Mouse (Mus musculus): ENCODE measurements around the gene Uggt1. TPM values are rescaled to one million over a fixed set of nuclear protein-coding genes. Genes with fewer than 3 reads are reported as not detected.

Gene Uggt1
- polyA plus RNA-seq, 1 experiment from 2014 or later = 61.3 TPM

DNA sequence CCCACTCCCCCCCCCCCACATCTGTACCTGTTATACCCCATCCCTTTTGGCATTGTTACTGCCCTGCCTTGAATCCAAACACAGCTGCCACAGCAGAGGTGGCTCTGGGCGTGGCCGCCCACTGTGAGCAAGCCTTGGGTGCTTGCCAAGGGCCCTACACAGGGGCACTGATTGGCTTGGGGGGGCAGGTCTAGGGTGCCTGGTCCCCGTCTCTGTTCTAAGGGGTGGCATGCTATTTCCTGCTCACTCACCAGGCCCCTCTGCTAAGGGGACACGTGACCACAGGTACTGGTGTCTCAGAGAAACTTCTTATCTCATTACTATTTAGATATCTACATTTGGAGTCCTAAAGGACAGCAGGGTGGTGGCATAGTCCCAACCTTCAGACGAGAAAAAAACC, 28.0 kb upstream of the Uggt1 start:
- Histone ChIP-seq H3K27me3 (ENCODE audit: insufficient read depth, low read length) (no peaks in the 10 kb centered on the region), H3K9ac (replicated peaks; ENCODE audit: low read length) (peak overlapping the region; percentile 57), H3K36me3 (ENCODE audit: insufficient read depth, low read length) (no peaks in the 10 kb centered on the region), H3K4me1 (ENCODE audit: insufficient read depth, low read length) (peaks cover 64% of the 10 kb centered on the region), H3K9me3 (ENCODE audit: low read length) (no peaks in the 10 kb centered on the region), H3K27ac (ENCODE audit: low read length) (peak overlapping the region; percentile 96), H3K4me2 (replicated peaks; ENCODE audit: low read depth, low read length) (peak overlapping the region; percentile 52), H3K4me3 (ENCODE audit: low read length) (peak overlapping the region; percentile 39)
- 46% methylated on average over 5 of the region's 5 CpGs for WGBS
- ATAC-seq (ENCODE audit: low FRiP score, low TSS enrichment) = no peak

DNA sequence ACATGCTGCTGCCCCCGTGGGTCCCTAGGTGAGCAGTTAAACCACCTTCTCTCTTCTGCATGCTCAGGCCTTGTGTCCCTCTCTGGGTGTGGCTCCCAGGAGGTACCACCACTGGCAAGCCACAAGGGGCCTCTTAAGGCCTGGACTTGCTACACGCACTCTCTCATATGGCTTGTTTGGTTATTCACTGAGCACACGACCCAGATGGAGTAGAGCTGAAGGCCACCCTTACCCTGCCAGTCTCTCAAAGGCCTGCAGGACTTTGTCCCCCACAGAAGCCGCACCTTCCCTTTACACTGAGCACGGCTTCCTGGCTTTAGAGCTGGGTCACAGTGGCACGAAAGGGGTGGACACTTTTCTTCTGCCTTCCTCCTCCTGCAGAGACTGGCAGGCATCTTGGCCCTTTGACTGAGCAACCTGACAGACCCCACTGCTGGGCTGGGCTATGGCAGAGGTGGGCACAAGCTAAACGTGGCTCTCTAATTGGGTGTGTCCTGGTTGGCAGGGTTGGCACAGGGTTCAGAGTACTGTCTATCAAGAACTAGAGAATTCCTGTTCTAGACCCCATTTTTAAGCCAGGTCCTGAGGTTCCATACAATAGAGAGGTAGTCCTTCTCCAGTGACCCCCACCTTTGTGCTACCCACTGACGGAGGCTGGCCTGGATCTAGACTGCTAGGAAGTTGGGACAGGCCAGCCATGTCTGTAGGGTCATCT, 27.2 kb upstream of the Uggt1 start:
- Histone ChIP-seq H3K9me3 (ENCODE audit: low read length) (no peaks in the 10 kb centered on the region), H3K27me3 (ENCODE audit: insufficient read depth, low read length) (no peaks in the 10 kb centered on the region), H3K36me3 (ENCODE audit: insufficient read depth, low read length) (no peaks in the 10 kb centered on the region), H3K27ac (ENCODE audit: low read length) (peak overlapping the region; percentile 96), H3K4me2 (replicated peaks; ENCODE audit: low read depth, low read length) (peak overlapping the region; percentile 52), H3K4me1 (ENCODE audit: insufficient read depth, low read length) (peaks cover 69% of the 10 kb centered on the region), H3K4me3 (ENCODE audit: low read length) (peak overlapping the region; percentile 39), H3K9ac (replicated peaks; ENCODE audit: low read length) (peak overlapping the region; percentile 57)
- ATAC-seq (ENCODE audit: low FRiP score, low TSS enrichment) = no peak
- 66% methylated on average over 8 of the region's 8 CpGs for WGBS

DNA sequence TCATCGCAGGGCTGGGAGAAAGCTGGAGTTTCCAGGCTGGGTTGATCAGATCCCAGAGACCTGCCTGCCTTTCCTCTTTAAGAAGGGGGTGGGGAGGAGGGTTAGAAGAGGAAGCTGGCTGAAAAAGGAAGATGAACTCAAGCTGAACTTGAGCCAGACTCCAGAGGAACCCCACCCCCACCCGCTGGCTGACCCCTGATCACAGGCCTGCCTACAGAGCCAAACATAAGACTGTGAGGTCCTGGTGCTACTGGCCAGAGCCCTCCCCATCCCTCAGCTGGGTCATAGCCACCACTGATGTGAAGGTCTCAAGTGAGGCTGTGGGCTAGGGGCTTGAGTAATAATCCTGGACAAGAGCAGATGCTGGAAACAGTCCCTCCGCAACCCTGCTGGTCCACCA, 26.1 kb upstream of the Uggt1 start:
- WGBS = 27% methylated on average over 3 of the region's 3 CpGs
- peak overlapping the region; percentile 57; the same call in 1 of the 2 replicates for H3K9ac ChIP-seq (replicated peaks; ENCODE audit: low read length)

DNA sequence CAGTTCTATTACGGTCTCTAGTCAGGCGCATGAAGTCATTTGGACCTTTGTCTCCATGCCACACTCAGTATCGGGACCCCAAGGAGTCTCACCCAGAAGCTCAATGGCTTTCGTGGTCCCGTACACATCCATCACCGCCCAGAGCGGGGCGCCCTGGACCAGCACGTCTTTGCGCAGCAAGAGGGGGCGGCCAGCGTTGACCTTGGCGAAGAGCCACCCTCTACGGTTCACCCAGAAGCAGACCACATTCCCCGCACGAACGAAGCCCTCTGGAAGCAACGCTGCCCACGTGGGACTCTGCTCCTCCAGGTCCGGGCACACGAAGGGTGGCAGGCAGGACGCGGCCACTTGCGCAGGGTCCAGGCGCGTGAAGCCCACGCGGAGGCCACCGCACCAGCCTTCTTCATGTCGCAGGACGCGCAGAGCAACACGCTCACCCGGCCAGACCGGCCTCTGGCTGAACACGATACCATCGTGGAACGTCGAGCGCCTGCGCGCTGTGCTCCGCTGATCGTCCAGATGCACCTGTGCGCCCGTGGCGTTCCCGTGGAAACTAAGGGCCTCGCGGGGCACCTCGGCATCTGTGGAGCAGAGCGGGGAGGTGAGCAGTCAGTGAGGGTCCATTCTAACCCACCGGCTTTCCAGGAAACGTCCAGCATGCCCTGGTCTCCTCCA, 24.7 kb upstream of the Uggt1 start:
- Histone ChIP-seq H3K4me2 (replicated peaks; ENCODE audit: low read depth, low read length) (peak overlapping the region; percentile 47), H3K4me1 (ENCODE audit: insufficient read depth, low read length) (peaks cover 62% of the 10 kb centered on the region), H3K9me3 (ENCODE audit: low read length) (no peaks in the 10 kb centered on the region), H3K27ac (ENCODE audit: low read length) (no peak overlapping the region), H3K9ac (replicated peaks; ENCODE audit: low read length) (0 out of 2 replicates have a peak overlapping the region, but pooled peaks have one; percentile 13), H3K4me3 (ENCODE audit: low read length) (peak overlapping the region; percentile 15; the same call in 1 of the 2 replicates), H3K36me3 (ENCODE audit: insufficient read depth, low read length) (no peaks in the 10 kb centered on the region), H3K27me3 (ENCODE audit: insufficient read depth, low read length) (no peaks in the 10 kb centered on the region)
- no peak for ATAC-seq (ENCODE audit: low FRiP score, low TSS enrichment)
- WGBS = 40% methylated on average over 54 of the region's 54 CpGs

More for the DNA sequence above, 26.1 kb upstream of the Uggt1 start:
- Histone ChIP-seq H3K9me3 (ENCODE audit: low read length) (no peaks in the 10 kb centered on the region), H3K4me3 (ENCODE audit: low read length) (no peak overlapping the region), H3K4me1 (ENCODE audit: insufficient read depth, low read length) (peaks cover 65% of the 10 kb centered on the region), H3K4me2 (replicated peaks; ENCODE audit: low read depth, low read length) (0 out of 2 replicates have a peak overlapping the region, but pooled peaks have one; percentile 52), H3K27ac (ENCODE audit: low read length) (peak overlapping the region; percentile 96), H3K27me3 (ENCODE audit: insufficient read depth, low read length) (no peaks in the 10 kb centered on the region), H3K36me3 (ENCODE audit: insufficient read depth, low read length) (no peaks in the 10 kb centered on the region)
- peak; percentile 58; the same call in 1 of the 2 replicates for ATAC-seq (ENCODE audit: low FRiP score, low TSS enrichment)

DNA sequence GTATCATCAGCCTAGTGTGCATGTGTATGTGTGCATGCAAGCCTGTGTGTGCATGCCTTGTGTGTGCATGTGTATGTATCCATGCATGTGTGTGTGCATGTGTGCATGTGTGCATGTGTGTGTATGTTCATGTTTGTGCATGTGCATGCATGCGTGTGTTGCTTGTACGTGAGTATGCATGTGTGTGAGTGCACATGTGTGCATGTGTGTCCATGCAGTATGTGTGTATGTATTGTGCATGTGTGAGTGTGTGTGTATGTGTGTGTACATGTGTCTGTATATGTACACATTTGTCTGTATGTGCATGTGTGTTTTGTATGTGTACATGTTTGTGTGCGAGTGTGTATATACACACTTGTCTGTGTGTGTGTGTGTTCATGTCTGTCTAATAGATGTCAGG, 23.1 kb upstream of the Uggt1 start:
- no peak overlapping the region for H3K4me3 ChIP-seq (ENCODE audit: low read length)
- H3K4me1 ChIP-seq (ENCODE audit: insufficient read depth, low read length) = peaks cover 50% of the 10 kb centered on the region
- no peak for ATAC-seq (ENCODE audit: low FRiP score, low TSS enrichment)
- 99% methylated on average over 3 of the region's 3 CpGs for WGBS
- H3K4me2 ChIP-seq (replicated peaks; ENCODE audit: low read depth, low read length) = no peak overlapping the region
- H3K9ac ChIP-seq (replicated peaks; ENCODE audit: low read length) = no peak overlapping the region
- H3K9me3 ChIP-seq (ENCODE audit: low read length) = no peaks in the 10 kb centered on the region
- no peaks in the 10 kb centered on the region for H3K36me3 ChIP-seq (ENCODE audit: insufficient read depth, low read length)
- no peak overlapping the region for H3K27ac ChIP-seq (ENCODE audit: low read length)
- no peaks in the 10 kb centered on the region for H3K27me3 ChIP-seq (ENCODE audit: insufficient read depth, low read length)

DNA sequence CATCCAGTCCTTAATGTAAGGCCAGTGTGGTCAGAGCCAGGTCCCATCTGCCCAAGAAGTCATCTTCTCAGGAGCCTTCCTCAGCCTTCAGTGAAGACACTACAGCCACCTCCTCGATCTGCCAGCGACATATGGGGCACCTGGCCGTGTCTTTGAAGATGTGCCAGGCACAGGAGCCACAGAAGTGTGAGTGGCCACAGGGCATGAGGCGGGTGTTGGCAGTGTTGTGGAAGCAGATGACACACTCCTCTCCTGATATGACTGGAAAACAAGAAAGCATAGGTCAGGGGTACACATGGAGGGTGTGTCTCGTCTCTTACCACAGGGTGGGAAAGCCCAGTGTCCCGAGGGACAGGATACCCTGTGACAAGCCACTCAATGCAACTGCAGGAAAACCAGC, 21.8 kb upstream of the Uggt1 start:
- H3K36me3 ChIP-seq (ENCODE audit: insufficient read depth, low read length) = no peaks in the 10 kb centered on the region
- H3K27me3 ChIP-seq (ENCODE audit: insufficient read depth, low read length) = no peaks in the 10 kb centered on the region
- no peaks in the 10 kb centered on the region for H3K9me3 ChIP-seq (ENCODE audit: low read length)
- no peak overlapping the region for H3K4me3 ChIP-seq (ENCODE audit: low read length)
- no peak overlapping the region for H3K4me2 ChIP-seq (replicated peaks; ENCODE audit: low read depth, low read length)
- H3K4me1 ChIP-seq (ENCODE audit: insufficient read depth, low read length) = peaks cover 37% of the 10 kb centered on the region
- peak overlapping the region; percentile 13; the same call in 1 of the 2 replicates for H3K27ac ChIP-seq (ENCODE audit: low read length)
- WGBS = 75% methylated on average over 6 of the region's 6 CpGs
- ATAC-seq (ENCODE audit: low FRiP score, low TSS enrichment) = no peak
- no peak overlapping the region for H3K9ac ChIP-seq (replicated peaks; ENCODE audit: low read length)

DNA sequence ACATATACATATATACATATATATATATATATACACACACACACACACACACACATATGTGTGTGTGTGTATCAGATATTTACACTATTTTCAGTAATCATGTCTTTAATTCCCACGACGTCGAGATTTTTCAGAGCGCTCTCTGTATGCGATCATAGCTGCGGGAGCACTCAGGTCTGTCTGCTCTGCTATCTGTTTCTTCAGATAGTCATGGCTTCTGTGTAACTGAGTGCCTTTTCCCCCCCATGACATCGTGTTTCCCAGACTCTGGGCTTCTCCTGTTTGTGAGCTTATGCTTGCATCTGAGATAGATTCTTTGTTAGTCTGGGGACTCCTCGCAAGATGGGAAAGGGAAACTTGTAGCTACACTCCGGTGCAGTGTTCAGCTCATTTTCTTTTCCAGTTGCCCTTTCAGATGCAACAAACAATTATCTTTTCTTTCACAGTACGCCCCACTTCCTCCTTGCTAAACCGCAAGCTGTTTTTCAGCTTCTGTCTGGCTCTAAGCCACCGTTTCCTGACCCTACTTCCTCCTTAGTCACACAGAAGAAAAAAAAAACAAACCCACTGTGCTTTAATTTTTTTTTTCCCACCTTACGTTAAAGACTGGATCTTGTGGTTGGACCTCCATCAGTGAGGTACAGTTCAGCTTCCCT, 19.4 kb upstream of the Uggt1 start:
- H3K4me3 ChIP-seq (ENCODE audit: low read length) = no peak overlapping the region
- no peaks in the 10 kb centered on the region for H3K27me3 ChIP-seq (ENCODE audit: insufficient read depth, low read length)
- peak overlapping the region; percentile 88 for H3K27ac ChIP-seq (ENCODE audit: low read length)
- H3K9ac ChIP-seq (replicated peaks; ENCODE audit: low read length) = no peak overlapping the region
- no peaks in the 10 kb centered on the region for H3K36me3 ChIP-seq (ENCODE audit: insufficient read depth, low read length)
- peaks cover 13% of the 10 kb centered on the region for H3K4me1 ChIP-seq (ENCODE audit: insufficient read depth, low read length)
- H3K9me3 ChIP-seq (ENCODE audit: low read length) = peaks cover 5% of the 10 kb centered on the region
- peak overlapping the region; percentile 31; the same call in 1 of the 2 replicates for H3K4me2 ChIP-seq (replicated peaks; ENCODE audit: low read depth, low read length)
- 46% methylated on average over 13 of the region's 13 CpGs for WGBS
- ATAC-seq (ENCODE audit: low FRiP score, low TSS enrichment) = no peak

DNA sequence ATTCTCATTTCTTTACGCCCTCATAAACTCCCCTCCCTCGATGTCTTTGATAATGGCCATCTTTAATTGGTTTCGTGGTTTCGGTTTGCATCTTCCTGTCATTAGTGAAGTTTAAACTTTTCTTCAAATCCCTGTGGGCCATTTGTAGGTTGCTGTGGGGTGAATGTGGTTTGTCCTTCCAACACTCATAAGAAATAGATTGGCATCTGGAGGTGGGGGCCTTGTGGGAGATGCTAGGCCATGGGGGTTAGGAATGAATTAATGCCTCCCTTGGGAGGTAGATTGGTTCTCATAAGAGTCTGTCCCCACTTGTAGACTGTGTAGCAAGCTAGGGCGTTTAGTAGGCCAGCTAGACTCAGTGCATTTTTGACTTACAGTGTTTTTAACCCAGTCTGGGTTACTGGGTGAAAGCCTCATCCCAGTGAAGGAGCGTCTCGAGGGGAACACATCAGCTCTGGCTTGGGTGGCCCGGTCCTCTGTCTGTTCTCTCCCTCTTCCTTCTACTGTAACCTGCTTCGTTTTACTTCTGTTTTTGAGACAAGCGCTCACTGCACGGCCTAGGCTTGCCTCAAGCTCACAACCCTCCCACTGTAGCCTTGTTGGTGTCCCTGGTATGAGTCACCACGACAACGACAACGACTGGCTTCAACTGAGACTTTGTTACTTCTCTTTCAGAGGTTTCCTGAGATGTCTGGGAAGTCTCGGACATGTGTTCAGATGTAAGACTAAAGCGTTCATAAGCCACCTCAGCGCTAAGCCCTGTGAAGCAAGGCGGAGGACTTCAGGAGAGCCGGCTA, 17.4 kb upstream of the Uggt1 start:
- no peaks in the 10 kb centered on the region for H3K36me3 ChIP-seq (ENCODE audit: insufficient read depth, low read length)
- H3K4me3 ChIP-seq (ENCODE audit: low read length) = no peak overlapping the region
- H3K4me2 ChIP-seq (replicated peaks; ENCODE audit: low read depth, low read length) = no peak overlapping the region
- peaks cover 10% of the 10 kb centered on the region for H3K4me1 ChIP-seq (ENCODE audit: insufficient read depth, low read length)
- H3K9me3 ChIP-seq (ENCODE audit: low read length) = peaks cover 7% of the 10 kb centered on the region
- no peak overlapping the region for H3K9ac ChIP-seq (replicated peaks; ENCODE audit: low read length)
- 78% methylated on average over 19 of the region's 19 CpGs for WGBS
- no peak overlapping the region for H3K27ac ChIP-seq (ENCODE audit: low read length)
- ATAC-seq (ENCODE audit: low FRiP score, low TSS enrichment) = no peak
- H3K27me3 ChIP-seq (ENCODE audit: insufficient read depth, low read length) = no peaks in the 10 kb centered on the region

DNA sequence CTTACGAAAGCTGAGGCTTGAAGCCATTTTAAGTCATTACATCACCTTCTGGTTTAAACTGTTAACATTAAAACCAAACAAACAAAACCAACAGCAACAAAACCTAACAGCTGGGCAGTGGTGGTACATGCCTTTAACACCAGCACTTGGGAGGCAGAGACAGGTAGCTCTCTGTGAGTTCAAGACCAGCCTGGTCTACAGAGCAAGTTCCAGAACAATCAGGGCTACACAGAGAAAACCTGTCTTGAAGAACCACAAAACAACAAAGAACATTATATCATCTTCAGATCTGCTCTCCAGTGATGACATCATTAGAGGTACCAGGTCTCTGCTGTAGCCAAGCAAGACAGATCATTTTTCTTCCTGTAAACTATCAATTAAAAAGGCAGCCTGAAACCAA, 15.9 kb upstream of the Uggt1 start:
- H3K27ac ChIP-seq (ENCODE audit: low read length) = no peak overlapping the region
- WGBS = 83% methylated on average over 1 of the region's 1 CpGs
- H3K4me1 ChIP-seq (ENCODE audit: insufficient read depth, low read length) = peaks cover 13% of the 10 kb centered on the region
- H3K9me3 ChIP-seq (ENCODE audit: low read length) = peaks cover 13% of the 10 kb centered on the region
- H3K4me3 ChIP-seq (ENCODE audit: low read length) = no peak overlapping the region
- no peak overlapping the region for H3K4me2 ChIP-seq (replicated peaks; ENCODE audit: low read depth, low read length)
- no peaks in the 10 kb centered on the region for H3K27me3 ChIP-seq (ENCODE audit: insufficient read depth, low read length)
- H3K9ac ChIP-seq (replicated peaks; ENCODE audit: low read length) = no peak overlapping the region
- no peaks in the 10 kb centered on the region for H3K36me3 ChIP-seq (ENCODE audit: insufficient read depth, low read length)
- no peak for ATAC-seq (ENCODE audit: low FRiP score, low TSS enrichment)

Measured in kidney, embryonic 16.5 days (tissue).